Mouse (Mus musculus): ENCODE data around the gene Rin2. TPM values are rescaled to one million over a fixed set of nuclear protein-coding genes. Genes with fewer than 3 reads are reported as not detected.

Gene Rin2
- polyA plus RNA-seq, 1 experiment: 6.3 TPM

- TF ChIP-seq CTCF (IDR thresholded peaks at IDR 0.05; ENCODE audit: extremely low read depth, insufficient read length, insufficient replicate concordance, low read depth, low read length) (no peak), POLR2A (IDR thresholded peaks at IDR 0.05; ENCODE audit: low read depth, low read length) (no peak)
- peaks cover 11% of the 10 kb centered on the region for H3K4me1 ChIP-seq (ENCODE audit: control insufficient read depth, insufficient read depth, insufficient read length, low read length)
- 21% methylated on average over 8 of the region's 8 CpGs for WGBS
- H3K27ac ChIP-seq (ENCODE audit: insufficient read depth, low read depth, low read length): no peak overlapping the region
- no peaks in the 10 kb centered on the region for H3K27me3 ChIP-seq (ENCODE audit: control insufficient read depth, insufficient read depth, low read length)
- H3K36me3 ChIP-seq (ENCODE audit: control insufficient read depth, insufficient read depth, low read length): no peaks in the 10 kb centered on the region
- no peak overlapping the region for H3K4me3 ChIP-seq (ENCODE audit: low read depth, low read length)
Observed at GRCm38 (mm10) chr2:145700237-145700985, 25.4 kb downstream of the Rin2 start.

- Histone ChIP-seq H3K4me1 (ENCODE audit: control insufficient read depth, insufficient read depth, insufficient read length, low read length) (peaks cover 11% of the 10 kb centered on the region), H3K36me3 (ENCODE audit: control insufficient read depth, insufficient read depth, low read length) (no peaks in the 10 kb centered on the region), H3K27me3 (ENCODE audit: control insufficient read depth, insufficient read depth, low read length) (no peaks in the 10 kb centered on the region), H3K4me3 (ENCODE audit: low read depth, low read length) (no peak overlapping the region), H3K27ac (ENCODE audit: insufficient read depth, low read depth, low read length) (no peak overlapping the region)
- 38% methylated on average over 12 of the region's 12 CpGs for WGBS
- TF ChIP-seq CTCF (IDR thresholded peaks at IDR 0.05; ENCODE audit: extremely low read depth, insufficient read length, insufficient replicate concordance, low read depth, low read length) (no peak), POLR2A (IDR thresholded peaks at IDR 0.05; ENCODE audit: low read depth, low read length) (no peak)
Observed at GRCm38 (mm10) chr2:145701605-145702335, 26.8 kb downstream of the Rin2 start.

GRCm38 (mm10) chr2:145704738-145705137, 29.7 kb downstream of the Rin2 start:
- 88% methylated on average over 7 of the region's 7 CpGs for WGBS
- H3K27ac ChIP-seq (ENCODE audit: insufficient read depth, low read depth, low read length): no peak overlapping the region
- no peaks in the 10 kb centered on the region for H3K27me3 ChIP-seq (ENCODE audit: control insufficient read depth, insufficient read depth, low read length)
- H3K4me1 ChIP-seq (ENCODE audit: control insufficient read depth, insufficient read depth, insufficient read length, low read length): peaks cover 11% of the 10 kb centered on the region
- no peaks in the 10 kb centered on the region for H3K36me3 ChIP-seq (ENCODE audit: control insufficient read depth, insufficient read depth, low read length)
- no peak overlapping the region for H3K4me3 ChIP-seq (ENCODE audit: low read depth, low read length)
- TF ChIP-seq POLR2A (IDR thresholded peaks at IDR 0.05; ENCODE audit: low read depth, low read length) (no peak), CTCF (IDR thresholded peaks at IDR 0.05; ENCODE audit: extremely low read depth, insufficient read length, insufficient replicate concordance, low read depth, low read length) (no peak)

GRCm38 (mm10) chr2:145709727-145710389, 34.8 kb downstream of the Rin2 start:
- no peak for TF ChIP-seq POLR2A (IDR thresholded peaks at IDR 0.05; ENCODE audit: low read depth, low read length)
- TF ChIP-seq CTCF (IDR thresholded peaks at IDR 0.05; ENCODE audit: extremely low read depth, insufficient read length, insufficient replicate concordance, low read depth, low read length): no peak
- H3K27me3 ChIP-seq (ENCODE audit: control insufficient read depth, insufficient read depth, low read length): no peaks in the 10 kb centered on the region
- H3K36me3 ChIP-seq (ENCODE audit: control insufficient read depth, insufficient read depth, low read length): no peaks in the 10 kb centered on the region
- WGBS: 80% methylated on average over 11 of the region's 11 CpGs
- H3K4me3 ChIP-seq (ENCODE audit: low read depth, low read length): no peak overlapping the region
- H3K4me1 ChIP-seq (ENCODE audit: control insufficient read depth, insufficient read depth, insufficient read length, low read length): no peaks in the 10 kb centered on the region
- H3K27ac ChIP-seq (ENCODE audit: insufficient read depth, low read depth, low read length): no peak overlapping the region

GRCm38 (mm10) chr2:145711512-145711911, 36.5 kb downstream of the Rin2 start:
- 78% methylated on average over 3 of the region's 3 CpGs for WGBS
- no peak for TF ChIP-seq CTCF (IDR thresholded peaks at IDR 0.05; ENCODE audit: extremely low read depth, insufficient read length, insufficient replicate concordance, low read depth, low read length)
- no peak for TF ChIP-seq POLR2A (IDR thresholded peaks at IDR 0.05; ENCODE audit: low read depth, low read length)
- no peak overlapping the region for H3K27ac ChIP-seq (ENCODE audit: insufficient read depth, low read depth, low read length)
- H3K36me3 ChIP-seq (ENCODE audit: control insufficient read depth, insufficient read depth, low read length): no peaks in the 10 kb centered on the region
- H3K4me1 ChIP-seq (ENCODE audit: control insufficient read depth, insufficient read depth, insufficient read length, low read length): no peaks in the 10 kb centered on the region
- no peaks in the 10 kb centered on the region for H3K27me3 ChIP-seq (ENCODE audit: control insufficient read depth, insufficient read depth, low read length)
- no peak overlapping the region for H3K4me3 ChIP-seq (ENCODE audit: low read depth, low read length)

- H3K27me3 ChIP-seq (ENCODE audit: control insufficient read depth, insufficient read depth, low read length): no peaks in the 10 kb centered on the region
- H3K4me3 ChIP-seq (ENCODE audit: low read depth, low read length): no peak overlapping the region
- 59% methylated on average over 3 of the region's 3 CpGs for WGBS
- H3K36me3 ChIP-seq (ENCODE audit: control insufficient read depth, insufficient read depth, low read length): no peaks in the 10 kb centered on the region
- no peak for TF ChIP-seq CTCF (IDR thresholded peaks at IDR 0.05; ENCODE audit: extremely low read depth, insufficient read length, insufficient replicate concordance, low read depth, low read length)
- TF ChIP-seq POLR2A (IDR thresholded peaks at IDR 0.05; ENCODE audit: low read depth, low read length): no peak
- no peak overlapping the region for H3K27ac ChIP-seq (ENCODE audit: insufficient read depth, low read depth, low read length)
- no peaks in the 10 kb centered on the region for H3K4me1 ChIP-seq (ENCODE audit: control insufficient read depth, insufficient read depth, insufficient read length, low read length)
Observed at GRCm38 (mm10) chr2:145712026-145712425, 37.0 kb downstream of the Rin2 start.

GRCm38 (mm10) chr2:145717539-145717938, 42.5 kb downstream of the Rin2 start:
- Histone ChIP-seq H3K27ac (ENCODE audit: insufficient read depth, low read depth, low read length) (no peak overlapping the region), H3K4me1 (ENCODE audit: control insufficient read depth, insufficient read depth, insufficient read length, low read length) (no peaks in the 10 kb centered on the region), H3K27me3 (ENCODE audit: control insufficient read depth, insufficient read depth, low read length) (no peaks in the 10 kb centered on the region), H3K4me3 (ENCODE audit: low read depth, low read length) (no peak overlapping the region), H3K36me3 (ENCODE audit: control insufficient read depth, insufficient read depth, low read length) (no peaks in the 10 kb centered on the region)
- no peak for TF ChIP-seq CTCF (IDR thresholded peaks at IDR 0.05; ENCODE audit: extremely low read depth, insufficient read length, insufficient replicate concordance, low read depth, low read length)
- WGBS: 89% methylated on average over 1 of the region's 1 CpGs

Measured in small intestine, adult 2 months (tissue).